Mouse (Mus musculus) midbrain, embryonic 13.5 days (tissue): Measurements from ENCODE around the gene Actr3b. TPM values are rescaled to one million over a fixed set of nuclear protein-coding genes. Genes with fewer than 3 reads are reported as not detected.
"Not testable (repeated sequence)": the region's sequence is repeated elsewhere in the genome, so short reads cannot be mapped to it uniquely, and the experiment has no call there.

ENCODE experiments used
- ATAC-seq: fragments of 200-750 bp; cut with Nextera tagmentation; 2 replicates; pipeline ENCODE4 v1.8.0; 2017; ENCODE audit warnings: mild to moderate bottlenecking, moderate TSS enrichment, moderate library complexity
- H3K27ac ChIP-seq: fragments of 300-500 bp; sonication (generic); 2 replicates; pipeline ENCODE4 v1.5.1; 2015; ENCODE audit warnings: inconsistent platforms, mild to moderate bottlenecking, moderate library complexity
- H3K27me3 ChIP-seq: fragments of 300-500 bp; sonication (generic); 2 replicates; pipeline ENCODE4 v1.6.1; 2015; ENCODE audit warnings: mild to moderate bottlenecking, inconsistent platforms
- H3K36me3 ChIP-seq: fragments of 300-500 bp; sonication (generic); 2 replicates; pipeline ENCODE4 v1.6.1; 2015; ENCODE audit warnings: mild to moderate bottlenecking, inconsistent platforms
- H3K4me1 ChIP-seq: fragments of 300-500 bp; sonication (generic); replicated peaks from 2 replicates; pipeline ENCODE4 v1.6.1; 2015; ENCODE audit warnings: inconsistent platforms
- H3K4me2 ChIP-seq: fragments of 300-500 bp; sonication (generic); replicated peaks from 2 replicates; pipeline ENCODE4 v1.6.1; 2015; ENCODE audit warnings: moderate library complexity, mild to moderate bottlenecking, inconsistent platforms
- H3K4me3 ChIP-seq: fragments of 300-500 bp; sonication (generic); replicated peaks from 2 replicates; pipeline ENCODE4 v1.5.1; 2015; ENCODE audit warnings: mild to moderate bottlenecking, inconsistent platforms
- H3K9ac ChIP-seq: fragments of 300-500 bp; sonication (generic); replicated peaks from 2 replicates; pipeline ENCODE4 v1.6.1; 2015; ENCODE audit warnings: mild to moderate bottlenecking, inconsistent platforms
- H3K9me3 ChIP-seq: fragments of 300-500 bp; sonication (generic); 2 replicates; pipeline ENCODE4 v1.6.1; 2016; ENCODE audit warnings: mild to moderate bottlenecking, inconsistent platforms
- WGBS: fragments of 180-500 bp; shearing (Covaris S2); methylation state at CpG from one replicate; pipeline ENCODE4 v1.1.7; 2015; 5-methylcytosine and 5-hydroxymethylcytosine counted together
- polyA plus RNA-seq: library from polyadenylated mRNA; unstranded; fragments of >200 nt; fragmentation: Nextera tagmentation; extraction: Ambion mirVana; gene quantifications from 2 replicates; pipeline ENCODE4 v1.2.1, GENCODE M21; 2015

The Actr3b gene
- polyA plus RNA-seq, 1 experiment from 2014 or later, result 15.2 TPM

DNA sequence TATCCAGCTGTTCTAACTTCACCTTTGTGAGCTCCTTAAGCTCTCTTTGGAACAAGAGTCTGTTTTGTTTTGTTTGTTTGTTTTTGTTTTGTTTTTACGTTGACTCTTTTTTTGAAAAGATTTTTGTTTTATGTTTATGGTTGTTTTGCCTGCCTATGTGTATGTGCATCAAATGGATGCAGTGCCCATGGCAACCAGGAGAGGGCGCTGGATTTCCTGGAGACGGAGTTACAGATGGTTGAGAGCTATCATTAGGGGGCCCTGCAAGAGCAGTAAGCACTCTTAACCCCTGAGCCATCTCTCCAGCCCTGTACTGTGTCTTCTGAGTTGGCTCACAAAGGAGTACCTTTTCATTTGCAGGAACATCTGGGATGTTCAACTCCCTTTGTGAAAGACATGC is 110.8 kb downstream of the Actr3b start:
- no peak overlapping the region for H3K27ac ChIP-seq
- H3K4me1 ChIP-seq, result 0 out of 2 replicates have a peak, but pooled peaks cover 4% of the 10 kb centered on the region
- no peaks in the 10 kb centered on the region for H3K9me3 ChIP-seq
- H3K9ac ChIP-seq, result no peak overlapping the region
- no peaks in the 10 kb centered on the region for H3K36me3 ChIP-seq
- ATAC-seq, result no peak
- WGBS, result 59% methylated on average over 3 of the region's 3 CpGs
- no peaks in the 10 kb centered on the region for H3K27me3 ChIP-seq
- H3K4me2 ChIP-seq, result no peak overlapping the region
- no peak overlapping the region for H3K4me3 ChIP-seq

DNA sequence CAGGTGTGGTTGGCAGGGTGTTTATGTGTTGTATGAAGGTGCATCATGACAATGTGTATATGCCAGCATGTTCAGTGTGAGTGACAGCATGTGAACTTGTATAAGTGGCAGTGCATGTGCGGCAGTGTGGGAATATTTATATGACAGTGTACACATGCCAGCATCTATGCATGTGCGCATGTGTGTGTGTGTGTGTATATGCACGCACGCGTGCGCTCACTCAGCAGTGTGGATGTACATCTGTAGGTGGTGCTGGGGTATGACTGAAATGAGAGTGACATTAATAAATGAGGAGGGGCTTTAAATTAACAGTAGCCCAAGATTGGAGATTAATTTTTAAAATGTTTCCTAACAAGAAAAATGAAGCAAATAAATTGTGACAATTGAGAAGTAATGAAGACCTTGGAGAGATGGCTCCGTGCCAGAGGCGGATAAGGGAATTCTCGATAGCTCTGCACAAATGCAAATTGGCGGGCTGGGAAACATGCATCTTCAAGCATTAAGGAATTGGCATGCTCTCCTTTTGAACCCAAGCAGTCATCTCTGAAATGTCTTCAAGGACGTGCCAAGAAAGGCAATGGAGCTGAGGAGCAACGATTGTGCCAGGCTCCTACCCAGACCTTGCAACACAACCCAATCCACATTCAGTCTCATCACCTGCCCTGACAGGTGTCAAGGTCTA is 111.7 kb downstream of the Actr3b start:
- Histone ChIP-seq H3K4me3 (no peak overlapping the region), H3K36me3 (no peaks in the 10 kb centered on the region), H3K27ac (no peak overlapping the region), H3K4me1 (0 out of 2 replicates have a peak, but pooled peaks cover 4% of the 10 kb centered on the region), H3K4me2 (no peak overlapping the region), H3K9me3 (no peaks in the 10 kb centered on the region), H3K27me3 (no peaks in the 10 kb centered on the region), H3K9ac (no peak overlapping the region)
- peak; percentile 57 for ATAC-seq
- 80% methylated on average over 12 of the region's 12 CpGs for WGBS

- no peak overlapping the region for H3K9ac ChIP-seq
- no peaks in the 10 kb centered on the region for H3K9me3 ChIP-seq
- H3K4me1 ChIP-seq, result 0 out of 2 replicates have a peak, but pooled peaks cover 4% of the 10 kb centered on the region
- H3K27me3 ChIP-seq, result no peaks in the 10 kb centered on the region
- H3K36me3 ChIP-seq, result no peaks in the 10 kb centered on the region
- 72% methylated on average over 2 of the region's 2 CpGs for WGBS
- no peak overlapping the region for H3K4me2 ChIP-seq
- H3K27ac ChIP-seq, result no peak overlapping the region
- ATAC-seq, result no peak
- H3K4me3 ChIP-seq, result no peak overlapping the region
Observed at GRCm38 (mm10) chr5:25873046-25873445, 113.2 kb downstream of the Actr3b start.

DNA sequence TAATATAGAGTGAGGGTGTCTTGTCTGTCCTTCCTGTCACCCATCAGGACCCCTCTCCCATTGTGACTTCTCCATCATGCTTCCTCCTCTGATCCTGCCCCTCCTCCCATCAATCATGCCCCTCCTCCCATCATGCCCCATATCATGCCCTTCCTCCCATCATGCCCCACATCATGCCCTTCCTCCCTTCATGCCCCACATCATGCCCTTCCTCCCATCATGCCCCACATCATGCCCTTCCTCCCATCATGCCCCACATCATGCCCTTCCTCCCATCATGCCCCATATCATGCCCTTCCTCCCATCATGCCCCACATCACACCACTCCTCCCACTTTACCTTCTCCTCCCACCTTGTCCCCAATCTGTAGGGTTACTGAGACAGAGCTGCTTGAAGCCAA is 116.1 kb downstream of the Actr3b start:
- not testable (repeated sequence) for H3K4me3 ChIP-seq, H3K36me3 ChIP-seq, ATAC-seq, H3K9me3 ChIP-seq, H3K27ac ChIP-seq, H3K9ac ChIP-seq, H3K4me2 ChIP-seq, H3K27me3 ChIP-seq, H3K4me1 ChIP-seq

DNA sequence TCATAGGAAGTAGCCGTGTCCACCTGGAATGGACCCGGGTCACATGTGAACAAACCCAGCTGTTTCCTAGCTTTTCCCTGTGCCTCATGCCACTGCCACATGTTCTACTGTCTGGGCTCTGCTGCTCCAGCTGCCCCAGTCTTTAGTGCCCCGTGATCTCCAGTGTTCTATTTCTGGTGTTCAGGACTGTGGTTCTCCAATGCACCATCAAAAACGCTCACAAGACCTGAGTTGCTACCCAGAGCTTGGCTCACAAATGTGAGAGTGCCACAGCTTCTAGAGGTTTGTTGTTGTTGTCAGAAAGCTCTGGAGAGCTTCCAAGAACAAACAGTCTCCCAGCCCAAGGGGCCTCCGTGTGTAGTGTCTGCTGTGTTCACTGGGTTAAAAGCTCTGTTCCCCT is 117.5 kb downstream of the Actr3b start:
- ATAC-seq, result no peak
- H3K27me3 ChIP-seq, result no peaks in the 10 kb centered on the region
- H3K36me3 ChIP-seq, result no peaks in the 10 kb centered on the region
- H3K27ac ChIP-seq, result no peak overlapping the region
- H3K9ac ChIP-seq, result no peak overlapping the region
- no peak overlapping the region for H3K4me2 ChIP-seq
- 90% methylated on average over 5 of the region's 5 CpGs for WGBS
- no peaks in the 10 kb centered on the region for H3K4me1 ChIP-seq
- no peaks in the 10 kb centered on the region for H3K9me3 ChIP-seq
- H3K4me3 ChIP-seq, result no peak overlapping the region

DNA sequence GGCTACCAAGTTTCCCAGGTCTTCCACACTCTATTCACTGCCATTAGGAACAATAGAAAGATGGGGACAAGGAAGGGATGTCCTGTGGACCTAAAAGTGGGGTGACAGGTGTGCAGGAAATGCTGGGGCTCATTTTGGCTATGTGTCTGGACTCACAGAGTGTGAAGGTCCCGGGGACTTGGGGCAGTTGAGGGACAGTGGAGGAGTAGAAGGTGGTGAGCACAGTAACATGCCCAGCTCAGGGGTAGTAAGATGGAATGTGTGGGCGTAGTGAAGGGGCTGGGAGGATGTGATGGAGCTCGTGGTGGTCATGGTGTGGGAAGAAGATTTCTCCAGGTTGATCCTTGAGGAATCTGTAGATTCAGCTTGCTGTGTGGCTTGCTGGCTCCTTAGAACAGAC is 118.2 kb downstream of the Actr3b start:
- Histone ChIP-seq H3K27me3 (no peaks in the 10 kb centered on the region), H3K27ac (no peak overlapping the region), H3K36me3 (no peaks in the 10 kb centered on the region), H3K9ac (no peak overlapping the region), H3K9me3 (no peaks in the 10 kb centered on the region), H3K4me2 (no peak overlapping the region), H3K4me3 (no peak overlapping the region), H3K4me1 (no peaks in the 10 kb centered on the region)
- ATAC-seq, result no peak
- WGBS, result 84% methylated on average over 3 of the region's 3 CpGs

- Histone ChIP-seq H3K4me1 (0 out of 2 replicates have a peak, but pooled peaks cover 5% of the 10 kb centered on the region), H3K36me3 (no peaks in the 10 kb centered on the region), H3K9me3 (peaks cover 6% of the 10 kb centered on the region; the same call in 1 of the 2 replicates), H3K9ac (no peak overlapping the region), H3K4me3 (no peak overlapping the region), H3K27ac (no peak overlapping the region), H3K4me2 (no peak overlapping the region), H3K27me3 (no peaks in the 10 kb centered on the region)
- 87% methylated on average over 3 of the region's 3 CpGs for WGBS
- ATAC-seq, result no peak
Observed at GRCm38 (mm10) chr5:25886708-25887107, 126.9 kb downstream of the Actr3b start.

- H3K4me2 ChIP-seq, result no peak overlapping the region
- 0 out of 2 replicates have a peak, but pooled peaks cover 7% of the 10 kb centered on the region for H3K4me1 ChIP-seq
- ATAC-seq, result no peak
- H3K9ac ChIP-seq, result no peak overlapping the region
- H3K36me3 ChIP-seq, result no peaks in the 10 kb centered on the region
- H3K27me3 ChIP-seq, result no peaks in the 10 kb centered on the region
- WGBS, result 63% methylated on average over 3 of the region's 3 CpGs
- no peak overlapping the region for H3K4me3 ChIP-seq
- H3K27ac ChIP-seq, result no peak overlapping the region
- H3K9me3 ChIP-seq, result peaks cover 6% of the 10 kb centered on the region; the same call in 1 of the 2 replicates
Observed at GRCm38 (mm10) chr5:25889746-25890382, 130.1 kb downstream of the Actr3b start.

- H3K36me3 ChIP-seq, result no peaks in the 10 kb centered on the region
- 0 out of 2 replicates have a peak, but pooled peaks cover 7% of the 10 kb centered on the region for H3K4me1 ChIP-seq
- WGBS, result 89% methylated on average over 1 of the region's 1 CpGs
- H3K9ac ChIP-seq, result no peak overlapping the region
- H3K27me3 ChIP-seq, result no peaks in the 10 kb centered on the region
- ATAC-seq, result no peak
- H3K9me3 ChIP-seq, result no peaks in the 10 kb centered on the region
- H3K4me3 ChIP-seq, result no peak overlapping the region
- H3K27ac ChIP-seq, result no peak overlapping the region
- no peak overlapping the region for H3K4me2 ChIP-seq
Observed at GRCm38 (mm10) chr5:25891321-25891720, 131.5 kb downstream of the Actr3b start.

Other genes starting within 250 kb of the Actr3b start
- 0.10 and 0.11 TPM in 2 replicates for gene Cct8l1, start 243.9 kb upstream of the Actr3b start, polyA plus RNA-seq
- gene Xrcc2, start 54.2 kb upstream of the Actr3b start, polyA plus RNA-seq, result 5.1 and 6.3 TPM in 2 replicates
- gene Gm21663, start 182.4 kb downstream of the Actr3b start, polyA plus RNA-seq, result not detected in 2 replicates
- 0.07 TPM in 1 of 2 replicates, not detected in the other for gene Gm21671, start 194.4 kb downstream of the Actr3b start, polyA plus RNA-seq
- 0.08 and 0.09 TPM in 2 replicates for gene Gm21680, start 212.7 kb downstream of the Actr3b start, polyA plus RNA-seq
- gene Gm21698, start 228.7 kb downstream of the Actr3b start, polyA plus RNA-seq, result 0.13 and 0.24 TPM in 2 replicates
- gene Gm1979, start 244.8 kb downstream of the Actr3b start, polyA plus RNA-seq, result 0.24 TPM in 1 of 2 replicates, not detected in the other